Mouse (Mus musculus) thymus, adult 2 months (tissue): ENCODE results near the gene Fbxo21. TPM values are rescaled to one million over a fixed set of nuclear protein-coding genes. Genes with fewer than 3 reads are reported as not detected.
A peak's percentile ranks its signal among the peaks of the same experiment; 100 is the strongest.

ENCODE experiments used
- DNase-seq: peaks from one replicate; pipeline ENCODE4 v3.0.0; 2021
- H3K27ac ChIP-seq: fragments of 200-500 bp; 2 replicates; pipeline ENCODE4 v1.5.1; 2012; ENCODE audit warnings: low read length, control low read depth; ENCODE audit not compliant: control insufficient read depth, insufficient read depth
- H3K27me3 ChIP-seq: fragments of 200-500 bp; 2 replicates; pipeline ENCODE4 v1.6.1; 2012; ENCODE audit warnings: mild to moderate bottlenecking, low read length, moderate library complexity, mixed read lengths; ENCODE audit not compliant: control insufficient read depth, insufficient read depth
- H3K36me3 ChIP-seq: fragments of 200-500 bp; 2 replicates; pipeline ENCODE4 v1.6.1; 2012; ENCODE audit warnings: mild to moderate bottlenecking, low read length, moderate library complexity; ENCODE audit not compliant: control insufficient read depth, insufficient read depth
- H3K4me1 ChIP-seq: fragments of 200-500 bp; replicated peaks from 2 replicates; pipeline ENCODE4 v1.6.1; 2012; ENCODE audit warnings: low read length; ENCODE audit not compliant: control insufficient read depth, insufficient read depth
- H3K4me3 ChIP-seq: fragments of 200-500 bp; 2 replicates; pipeline ENCODE4 v1.5.1; 2012; ENCODE audit warnings: mild to moderate bottlenecking, low read length, control low read depth, moderate library complexity; ENCODE audit not compliant: control insufficient read depth, insufficient read depth
- CTCF ChIP-seq: fragments of 200-500 bp; IDR thresholded peaks from 2 replicates; pipeline ENCODE4 v1.5.1; 2012; ENCODE audit warnings: mild to moderate bottlenecking, control low read depth, low read length, moderate library complexity, borderline replicate concordance; ENCODE audit not compliant: control insufficient read depth, poor library complexity, insufficient read depth; ENCODE audit errors: extremely low read depth
- POLR2A ChIP-seq: fragments of 200-500 bp; IDR thresholded peaks from 2 replicates; pipeline ENCODE4 v1.6.1; 2012; ENCODE audit warnings: mild to moderate bottlenecking, low read length, control low read depth, moderate library complexity; ENCODE audit not compliant: control insufficient read depth, poor library complexity, insufficient read depth; ENCODE audit errors: extremely low read depth
- WGBS: fragments of 180-500 bp; shearing (Covaris S2); methylation state at CpG from one replicate; pipeline ENCODE4 v1.1.7; 2018; 5-methylcytosine and 5-hydroxymethylcytosine counted together
- polyA plus RNA-seq: library from polyadenylated mRNA; depleted of rRNA; stranded (reverse); fragments of >200 nt; gene quantifications from 2 replicates; pipeline ENCODE4 v1.2.3, GENCODE M21; 2012

The Fbxo21 gene
- polyA plus RNA-seq, 1 experiment: 43.3 TPM

DNA sequence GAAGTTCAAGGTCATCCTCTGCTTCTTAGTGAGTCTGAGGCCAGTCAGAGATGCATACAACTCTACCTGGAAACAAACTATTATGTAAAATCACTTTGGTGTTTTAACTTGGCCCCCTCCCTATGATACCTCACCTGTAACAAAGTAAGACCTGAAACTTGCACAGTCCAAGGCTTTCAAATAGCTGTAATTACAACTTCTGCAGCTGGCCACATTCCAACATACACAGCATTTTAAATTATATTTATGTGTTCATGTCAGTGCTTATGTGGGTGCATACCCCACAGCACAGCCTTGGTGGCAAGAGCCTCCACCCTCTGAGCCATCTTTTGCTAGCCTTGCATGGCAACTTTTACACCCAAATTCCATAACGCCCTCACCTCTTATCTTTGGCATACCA lies 58.1 kb downstream of the Fbxo21 start:
- Histone ChIP-seq H3K4me1 (peaks cover 55% of the 10 kb centered on the region), H3K27me3 (no peaks in the 10 kb centered on the region), H3K4me3 (no peak overlapping the region), H3K36me3 (no peaks in the 10 kb centered on the region), H3K27ac (no peak overlapping the region)
- 96% methylated on average over 1 of the region's 1 CpGs for WGBS
- no peak for TF ChIP-seq CTCF
- no peak for TF ChIP-seq POLR2A
- DNase-seq: no peak

DNA sequence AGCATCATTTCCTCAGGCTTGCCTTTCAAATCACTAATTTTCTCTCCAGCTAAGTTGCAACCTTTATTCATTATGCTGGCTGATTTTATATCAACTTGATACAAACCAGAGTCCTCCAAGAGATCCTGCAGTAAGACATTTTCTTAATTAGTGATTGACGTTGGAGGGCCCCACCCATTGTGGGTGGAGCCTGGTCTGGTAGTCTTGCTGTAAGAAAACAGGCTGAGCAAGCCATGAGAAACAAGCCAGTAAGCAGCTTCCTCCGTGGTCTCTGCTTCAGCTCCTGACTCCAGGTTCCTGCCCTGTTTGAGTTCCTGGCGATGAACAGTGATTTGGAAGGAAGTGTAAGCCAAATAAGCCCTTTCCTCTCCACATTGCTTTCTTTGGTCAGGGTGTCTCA lies 59.3 kb downstream of the Fbxo21 start:
- H3K27me3 ChIP-seq: no peaks in the 10 kb centered on the region
- no peak for DNase-seq
- WGBS: 78% methylated on average over 3 of the region's 3 CpGs
- no peaks in the 10 kb centered on the region for H3K36me3 ChIP-seq
- H3K4me1 ChIP-seq: peaks cover 49% of the 10 kb centered on the region
- H3K4me3 ChIP-seq: no peak overlapping the region
- no peak overlapping the region for H3K27ac ChIP-seq
- TF ChIP-seq CTCF (no peak), POLR2A (no peak)

GRCm38 (mm10) chr5:118036888-118037797 lies 60.6 kb downstream of the Fbxo21 start:
- no peaks in the 10 kb centered on the region for H3K27me3 ChIP-seq
- DNase-seq: peak; percentile 77
- H3K4me3 ChIP-seq: 0 out of 2 replicates have a peak overlapping the region, but pooled peaks have one; percentile 1
- 25% methylated on average over 25 of the region's 25 CpGs for WGBS
- peak overlapping the region; percentile 30; the same call in 1 of the 2 replicates for H3K27ac ChIP-seq
- H3K4me1 ChIP-seq: peaks cover 43% of the 10 kb centered on the region
- H3K36me3 ChIP-seq: no peaks in the 10 kb centered on the region
- TF ChIP-seq CTCF: peak; percentile 48; the same call in 1 of the 2 replicates
- TF ChIP-seq POLR2A: no peak

- 0 out of 2 replicates have a peak, but pooled peaks have one; percentile 34 for TF ChIP-seq CTCF
- TF ChIP-seq POLR2A: no peak
- peak; percentile 55 for DNase-seq
- peaks cover 43% of the 10 kb centered on the region for H3K4me1 ChIP-seq
- H3K36me3 ChIP-seq: no peaks in the 10 kb centered on the region
- peak overlapping the region; percentile 39 for H3K27ac ChIP-seq
- H3K27me3 ChIP-seq: no peaks in the 10 kb centered on the region
- H3K4me3 ChIP-seq: no peak overlapping the region
- 22% methylated on average over 10 of the region's 10 CpGs for WGBS
These were observed 61.4 kb downstream of the Fbxo21 start for GRCm38 (mm10) chr5:118037798-118038484.

GRCm38 (mm10) chr5:118039241-118039668 lies 62.7 kb downstream of the Fbxo21 start:
- Histone ChIP-seq H3K36me3 (no peaks in the 10 kb centered on the region), H3K27me3 (no peaks in the 10 kb centered on the region), H3K27ac (no peak overlapping the region), H3K4me1 (peaks cover 32% of the 10 kb centered on the region), H3K4me3 (no peak overlapping the region)
- no peak for DNase-seq
- no peak for TF ChIP-seq POLR2A
- TF ChIP-seq CTCF: no peak
- 90% methylated on average over 12 of the region's 12 CpGs for WGBS

- Histone ChIP-seq H3K27me3 (no peaks in the 10 kb centered on the region), H3K4me1 (peaks cover 27% of the 10 kb centered on the region), H3K4me3 (no peak overlapping the region), H3K27ac (no peak overlapping the region), H3K36me3 (no peaks in the 10 kb centered on the region)
- TF ChIP-seq POLR2A (no peak), CTCF (no peak)
- 94% methylated on average over 6 of the region's 6 CpGs for whole genome bisulfite sequencing
- DNase-seq: no peak
These were observed 66.1 kb downstream of the Fbxo21 start for GRCm38 (mm10) chr5:118042599-118042998.
